Mouse (Mus musculus) adrenal gland, adult 2 months (tissue): ENCODE results near the gene Frmd4a. TPM values are rescaled to one million over a fixed set of nuclear protein-coding genes. Genes with fewer than 3 reads are reported as not detected.
"Not testable (repeated sequence)": the region's sequence is repeated elsewhere in the genome, so short reads cannot be mapped to it uniquely, and the experiment has no call there.

Source experiments
- DNase-seq: peaks from one replicate; pipeline ENCODE4 v3.0.0; 2021
- polyA plus RNA-seq: library from polyadenylated mRNA; depleted of rRNA; stranded (reverse); fragments of >200 nt; gene quantifications from 2 replicates; pipeline ENCODE4 v1.2.3, GENCODE M21; 2012
- total RNA-seq, 2 experiments: library from RNA; stranded (reverse); gene quantifications; 2 replicates each; pipeline ENCODE4 v1.2.3; 2021

Frmd4a gene
- total and polyA plus RNA-seq, 3 experiments = 9.8 to 15.8 (median 11.4) TPM

DNA sequence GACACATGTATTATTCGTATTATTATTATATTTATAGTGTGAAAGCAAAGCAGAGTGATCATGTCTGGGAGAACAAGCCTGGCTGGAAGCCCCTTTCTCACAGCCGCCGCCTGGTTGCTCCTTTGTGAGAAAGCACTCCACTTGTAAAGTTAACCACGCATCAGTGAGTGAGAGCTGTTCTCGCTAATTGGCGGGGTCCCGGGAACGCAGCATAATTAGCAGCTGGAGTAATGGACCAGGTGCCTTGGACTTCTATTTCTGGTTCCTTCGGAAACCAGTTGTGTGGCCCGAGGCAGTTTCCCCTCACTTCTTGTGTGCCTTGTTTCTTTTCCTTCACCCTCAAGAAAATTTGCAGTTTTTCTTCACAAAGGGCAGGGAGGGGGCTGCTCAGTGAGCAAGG, 538.7 kb downstream of the Frmd4a start:
- no peak for DNase-seq

DNA sequence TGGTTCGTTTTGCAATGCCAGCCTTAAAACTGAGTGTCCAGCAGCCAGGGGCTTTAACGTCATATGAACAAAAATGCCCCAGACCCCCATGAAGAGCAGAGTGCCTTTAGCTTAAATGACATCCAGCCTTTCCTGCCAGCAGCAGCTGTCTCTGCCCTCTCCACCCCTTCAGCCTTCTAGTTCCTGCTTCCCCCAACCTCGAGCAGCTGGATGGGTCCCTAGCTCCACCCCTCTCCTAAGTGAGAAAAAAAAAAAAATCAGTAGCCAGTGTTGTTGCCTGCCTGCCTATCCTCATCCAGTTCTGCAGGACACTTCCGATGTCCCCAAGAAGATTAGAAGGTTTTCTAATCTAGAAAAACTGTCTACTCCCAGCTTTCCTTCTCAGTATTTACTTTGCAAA, 539.5 kb downstream of the Frmd4a start:
- DNase-seq = no peak

DNA sequence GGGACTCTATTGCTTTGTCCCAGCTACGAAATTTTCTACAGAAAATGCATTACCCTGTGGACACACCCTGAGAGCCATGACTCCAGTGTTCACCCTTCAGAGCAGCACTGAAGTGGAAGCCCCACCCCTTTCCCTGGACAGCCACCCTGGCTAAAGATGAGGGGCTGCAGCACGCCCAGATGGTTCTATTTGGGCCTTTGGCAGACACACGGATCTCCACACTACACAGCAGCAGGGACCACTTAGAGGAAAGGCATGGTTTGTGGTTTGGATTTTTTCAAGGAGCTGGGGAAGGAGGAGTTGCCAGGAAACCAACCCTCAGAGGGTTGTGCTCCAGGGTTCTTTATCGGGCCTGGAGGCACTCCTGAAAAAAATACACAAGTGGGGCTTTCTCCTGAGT, 539.9 kb downstream of the Frmd4a start:
- no peak for DNase-seq

DNA sequence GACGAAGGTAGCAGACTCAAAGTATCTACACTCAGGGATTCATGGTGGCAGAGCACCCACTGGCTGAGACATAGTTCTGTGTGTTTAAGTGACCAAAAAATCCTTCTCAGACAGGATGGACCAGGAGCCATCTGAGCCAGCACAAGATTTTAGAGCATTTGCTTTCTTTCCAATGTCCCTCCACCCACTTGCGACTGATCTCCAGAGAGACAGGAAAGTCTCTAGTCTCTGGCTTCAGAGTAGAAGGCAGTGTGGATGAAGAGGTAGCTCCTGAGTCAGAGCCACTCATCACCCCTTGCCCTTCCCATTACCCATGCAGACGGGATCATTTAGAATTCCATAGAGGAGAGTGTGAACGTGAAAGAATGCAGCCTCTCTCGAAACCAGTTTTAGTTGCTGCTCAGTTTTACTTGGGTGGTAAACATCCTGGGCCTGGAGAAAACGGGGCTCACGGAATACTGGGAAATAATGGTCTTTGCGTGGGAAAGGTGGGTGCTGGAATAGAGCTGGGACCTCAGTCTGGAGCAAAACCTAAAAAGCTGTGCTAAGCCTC, 541.2 kb downstream of the Frmd4a start:
- DNase-seq = peak; percentile 33

DNA sequence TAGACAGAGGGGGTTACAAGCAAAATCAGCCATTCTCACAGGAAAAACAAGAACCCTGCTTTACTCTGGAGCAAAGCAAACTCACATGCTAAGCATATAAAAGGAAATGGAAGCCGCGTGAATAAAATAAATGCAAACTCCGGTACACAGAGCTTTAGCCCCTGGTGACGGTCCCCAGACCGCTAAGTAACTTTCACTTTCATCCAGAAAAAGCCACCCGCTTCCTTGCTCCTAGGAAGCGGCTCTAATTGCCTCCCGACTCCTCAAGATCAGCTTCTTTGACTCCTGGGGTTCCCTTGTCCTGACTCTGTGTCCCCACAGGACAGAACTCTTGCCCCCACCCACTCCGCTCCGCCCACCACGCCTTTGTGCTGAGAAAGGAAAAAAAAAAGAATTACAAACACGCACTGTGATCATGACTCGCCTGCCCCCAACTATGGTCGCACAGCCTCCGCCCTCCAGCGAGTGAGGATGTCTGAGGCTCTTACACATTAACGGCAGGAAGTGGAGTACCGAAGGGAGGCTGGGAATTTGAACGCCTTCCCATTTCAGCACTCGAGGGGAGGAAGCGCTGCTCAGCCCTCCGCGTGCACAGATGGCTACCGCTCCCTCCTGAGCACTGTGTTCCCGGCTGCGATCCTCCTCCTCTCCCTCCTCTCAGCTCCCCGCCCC, 541.8 kb downstream of the Frmd4a start:
- peak; percentile 86 for DNase-seq

DNA sequence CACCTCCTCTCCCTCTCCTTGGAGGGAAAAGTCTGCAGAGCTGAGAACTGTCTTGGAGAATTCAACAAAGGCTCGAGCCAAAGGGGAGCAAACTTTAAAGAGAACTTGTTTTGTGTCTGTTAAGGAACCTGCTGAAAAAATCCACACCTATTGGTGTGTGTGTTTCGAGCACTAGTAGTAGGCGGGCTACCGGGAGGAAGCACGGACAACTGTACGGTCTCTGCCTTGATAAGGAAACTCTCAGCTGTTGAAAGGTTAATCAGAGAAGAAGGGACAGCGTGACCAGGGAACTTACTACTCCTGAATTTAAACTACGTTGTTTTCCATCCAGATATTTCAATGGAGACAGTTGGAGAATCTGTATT, 542.3 kb downstream of the Frmd4a start:
- DNase-seq = no peak

DNA sequence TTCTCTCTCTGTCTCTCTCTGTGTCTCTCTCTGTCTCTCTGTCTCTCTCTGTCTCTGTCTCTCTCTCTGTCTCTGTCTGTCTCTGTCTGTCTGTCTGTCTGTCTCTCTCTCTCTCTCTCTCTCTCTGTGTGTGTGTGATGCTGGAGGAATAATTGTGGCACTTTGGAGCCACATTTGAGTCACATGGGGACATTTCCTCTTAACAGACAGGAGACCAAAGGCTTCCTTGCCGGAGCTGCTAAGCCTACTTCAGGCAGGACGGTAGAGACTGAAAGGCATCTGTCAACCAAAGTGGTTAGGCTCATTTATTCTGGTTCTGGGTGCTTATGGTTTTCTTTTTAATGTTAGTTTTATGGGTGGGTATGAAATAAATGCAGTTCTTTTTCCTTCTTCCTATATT, 543.0 kb downstream of the Frmd4a start:
- DNase-seq = not testable (repeated sequence)

DNA sequence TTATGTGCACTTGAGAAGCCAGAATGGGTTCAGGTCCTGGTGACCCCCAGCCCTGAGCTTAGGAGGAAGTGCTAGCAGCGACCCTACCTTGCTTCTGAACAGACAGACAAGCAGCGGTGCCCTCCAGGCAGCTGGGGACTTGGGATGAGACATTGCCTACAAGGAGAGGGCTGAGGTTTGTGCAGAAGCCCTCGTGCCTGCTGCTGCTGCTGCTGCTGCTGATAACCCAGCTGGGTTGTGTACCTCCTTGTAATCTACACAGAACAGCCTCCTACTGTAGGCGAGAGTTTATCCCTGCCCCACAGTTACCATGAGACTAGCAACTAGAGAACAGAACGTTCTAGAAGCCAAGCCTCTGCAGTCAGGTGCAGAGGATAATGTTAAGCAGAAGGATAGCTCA, 543.7 kb downstream of the Frmd4a start:
- DNase-seq = no peak

DNA sequence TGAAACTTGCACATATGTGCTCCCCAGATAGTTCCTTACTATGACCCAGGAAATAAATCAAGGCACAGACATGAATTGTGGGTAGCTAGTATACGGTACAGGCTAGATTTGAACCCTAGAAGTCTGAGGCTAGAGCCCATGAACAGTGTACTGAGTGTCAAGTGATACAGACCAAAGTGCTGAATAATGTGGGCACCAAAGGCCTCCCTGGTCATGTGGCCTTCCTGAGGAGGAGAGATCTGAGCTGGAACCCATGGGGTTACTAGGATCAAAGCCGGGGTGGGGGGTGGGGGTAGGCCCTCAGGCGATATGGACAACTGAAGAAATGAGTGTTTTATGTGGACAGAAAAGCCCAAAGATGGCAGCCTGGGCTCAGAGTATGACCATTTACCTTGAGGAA, 544.9 kb downstream of the Frmd4a start:
- no peak for DNase-seq

DNA sequence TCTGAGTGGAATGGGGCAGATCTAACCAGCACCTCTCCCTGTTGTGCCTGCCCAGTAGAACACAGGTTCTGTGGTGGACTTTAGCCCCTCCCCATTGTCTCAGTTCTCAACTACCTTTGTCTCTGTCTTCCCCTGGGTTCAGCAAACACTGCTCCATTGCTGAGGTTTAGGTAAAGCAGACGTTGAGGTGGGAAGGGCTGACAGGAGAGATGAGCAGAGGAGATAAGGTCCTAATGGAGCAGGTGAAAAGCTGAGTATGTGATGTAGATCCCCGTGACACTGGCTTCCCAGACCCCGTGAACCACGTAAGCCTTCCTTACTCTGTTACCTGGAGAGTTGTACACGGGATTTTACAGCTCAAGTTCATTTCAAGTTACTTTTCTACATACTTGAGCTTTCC, 545.3 kb downstream of the Frmd4a start:
- no peak for DNase-seq

DNA sequence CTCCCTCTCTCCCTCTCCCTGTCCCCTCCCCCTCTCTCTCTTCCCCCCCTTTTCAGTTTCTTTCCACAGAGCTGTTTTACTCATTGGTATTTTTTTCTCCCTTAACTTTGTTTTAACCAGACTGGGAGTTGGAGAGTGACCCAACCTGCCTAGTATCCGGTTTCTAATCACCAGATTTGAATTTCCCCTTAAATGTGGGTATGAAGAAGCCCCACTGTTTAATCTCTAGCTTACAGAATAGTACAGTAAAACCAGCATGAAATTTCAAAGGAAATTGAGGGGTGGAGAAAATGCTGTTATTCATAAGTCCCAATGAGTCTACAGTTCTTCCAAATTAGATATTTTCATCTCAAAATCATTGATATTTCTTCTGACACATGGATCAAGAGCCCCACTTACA, 545.8 kb downstream of the Frmd4a start:
- no peak for DNase-seq

DNA sequence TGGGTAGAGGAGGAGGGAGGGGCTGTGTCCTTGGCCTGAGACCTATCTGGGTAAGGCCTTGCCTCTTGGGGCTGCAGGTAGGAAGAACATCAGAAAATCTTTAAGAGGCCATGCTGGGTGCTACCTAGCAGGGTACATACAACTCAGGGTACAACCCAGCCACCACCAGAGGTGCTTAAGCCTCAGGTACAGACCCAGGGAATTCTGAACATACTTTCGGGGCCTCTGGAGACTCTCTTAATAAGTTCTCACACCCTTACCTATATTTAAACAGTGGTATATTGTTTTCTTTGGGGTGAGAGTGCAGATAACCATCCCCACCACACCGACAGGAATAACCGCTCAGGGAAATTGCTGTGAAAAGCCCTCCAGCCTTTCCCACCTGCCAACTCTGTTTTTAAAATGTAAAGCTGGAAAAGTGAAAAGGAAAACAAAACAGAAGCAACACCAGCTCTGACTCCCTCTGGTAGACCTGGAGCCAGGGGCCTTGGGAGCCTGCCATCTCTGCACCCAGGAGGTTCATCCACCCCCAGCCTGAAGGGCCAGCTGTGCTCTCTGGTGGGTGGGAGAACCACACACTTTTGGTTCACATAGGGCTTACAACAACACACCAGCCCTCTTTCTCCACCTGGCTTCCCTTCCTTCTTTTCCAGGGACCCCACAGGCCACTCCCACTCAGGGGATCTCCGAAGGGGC, 548.9 kb downstream of the Frmd4a start:
- no peak for DNase-seq

DNA sequence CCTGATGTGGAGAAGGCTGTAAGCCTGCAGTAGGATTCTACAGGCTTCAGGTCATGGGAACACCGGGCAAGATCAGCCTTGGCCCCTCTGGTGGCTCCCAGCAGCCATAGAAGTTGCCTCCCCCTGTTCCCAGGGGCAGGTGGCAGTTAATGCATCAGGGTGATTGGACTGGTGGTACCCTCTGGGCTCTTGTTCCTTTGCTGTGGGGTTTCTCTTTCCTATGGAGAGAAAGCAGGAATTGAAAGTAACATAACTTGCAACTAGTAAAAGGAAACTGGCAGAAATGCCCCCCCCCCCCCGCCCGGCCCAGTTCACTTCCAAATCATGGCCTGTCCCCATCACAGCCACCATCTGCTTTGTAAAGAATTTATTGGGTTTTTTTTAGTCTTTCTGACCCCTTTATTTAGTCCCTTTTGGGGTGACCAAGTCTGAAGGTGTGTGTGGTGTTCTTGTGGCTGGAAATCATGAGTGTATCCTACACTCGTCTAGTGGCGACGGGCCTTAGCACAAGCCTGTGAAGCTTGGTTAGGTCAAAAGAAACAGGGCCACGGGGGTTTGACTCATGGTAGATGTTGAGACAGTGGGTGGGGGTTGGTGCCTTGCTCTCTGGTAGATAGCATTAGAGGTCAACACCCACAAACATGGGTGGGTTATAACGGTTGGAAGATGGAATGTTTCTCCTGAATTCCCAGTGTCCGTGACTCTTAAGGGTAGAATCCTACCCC, 549.6 kb downstream of the Frmd4a start:
- no peak for DNase-seq

DNA sequence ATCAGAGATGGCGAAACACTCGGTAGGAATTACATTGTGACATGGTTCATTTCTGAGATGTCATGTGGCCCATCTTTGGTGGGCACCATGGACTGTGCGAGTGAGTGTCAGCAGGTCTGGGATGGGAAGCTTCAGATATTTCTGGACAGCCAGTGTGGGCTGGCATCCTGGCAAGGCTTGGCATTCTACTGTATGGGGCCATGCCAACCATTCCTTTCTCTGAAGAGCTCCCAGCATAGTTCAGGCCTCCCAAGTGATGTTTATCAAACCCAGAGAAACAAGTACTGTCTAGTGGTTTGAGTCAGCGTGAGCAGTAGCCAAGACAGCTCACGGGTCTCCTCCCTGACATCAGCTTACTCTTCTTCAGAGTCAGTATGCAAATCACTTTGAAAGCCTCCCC, 551.5 kb downstream of the Frmd4a start:
- no peak for DNase-seq

DNA sequence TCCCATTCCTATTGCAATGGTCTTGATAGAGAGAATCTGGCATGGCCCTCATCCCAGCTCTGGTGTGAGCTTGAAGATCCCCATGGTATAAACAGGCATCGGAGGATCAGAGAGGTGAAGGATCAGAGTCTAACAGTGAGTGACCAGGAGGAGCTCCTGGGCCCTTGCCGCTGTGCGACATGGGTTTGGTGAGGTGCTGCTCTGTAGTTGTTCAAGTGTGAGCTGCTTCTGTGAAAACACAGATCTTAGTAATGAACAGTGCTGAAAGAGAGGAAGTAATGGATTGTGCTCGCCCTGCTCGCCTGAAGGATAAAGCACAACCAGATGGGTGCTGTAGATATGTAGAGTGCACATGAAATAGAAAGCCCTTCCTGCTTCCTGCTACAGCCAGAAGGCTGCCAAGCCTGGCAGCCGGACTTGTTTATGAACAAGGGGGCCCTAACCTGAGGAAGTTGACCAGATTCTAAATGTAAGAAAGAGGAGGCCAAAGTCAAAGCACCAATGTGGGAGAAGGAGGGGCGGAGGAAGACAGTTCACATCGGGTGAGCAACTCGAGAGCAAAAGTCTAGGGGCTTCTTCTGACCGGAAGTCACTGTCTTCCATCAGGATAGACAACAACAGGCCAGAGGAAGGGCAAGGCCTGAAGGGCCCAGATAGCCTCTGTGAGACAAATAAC, 552.8 kb downstream of the Frmd4a start:
- peak; percentile 60 for DNase-seq

DNA sequence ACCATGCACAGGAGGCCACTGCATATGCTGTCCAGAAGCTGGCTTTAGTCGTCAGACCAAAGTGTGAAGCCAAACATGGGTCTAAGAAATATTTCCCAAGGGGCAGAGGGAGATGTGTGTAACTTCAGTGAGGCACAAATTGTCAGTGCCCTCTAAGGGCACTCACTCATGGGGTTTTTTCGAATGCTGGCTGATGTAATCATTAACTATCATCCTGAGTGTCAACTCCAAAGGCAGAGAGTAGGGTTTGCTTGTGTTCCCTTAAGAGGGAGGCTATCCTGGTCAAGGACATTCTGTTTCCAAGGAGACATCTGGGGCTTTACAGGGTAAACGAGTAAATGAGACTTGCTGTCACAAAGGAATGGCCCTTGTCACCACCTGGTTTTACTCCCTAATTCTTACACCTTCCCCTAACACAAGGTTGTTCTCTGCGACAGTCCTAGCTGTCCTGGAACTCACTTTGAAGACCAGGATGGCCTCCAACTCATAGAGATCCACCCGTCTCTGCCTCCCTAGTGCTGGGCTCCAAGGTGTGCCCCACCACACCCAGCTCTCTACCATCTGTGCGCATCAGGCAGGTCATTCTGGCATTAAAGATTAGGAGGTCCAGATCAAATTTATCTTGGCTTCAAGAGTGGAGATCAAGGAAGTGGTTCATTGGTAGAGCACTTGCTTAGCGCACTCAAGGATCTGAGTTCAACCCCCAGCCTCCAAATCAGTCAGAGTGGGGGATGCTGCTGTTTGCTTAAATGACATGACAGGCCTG, 555.2 kb downstream of the Frmd4a start:
- DNase-seq = no peak

DNA sequence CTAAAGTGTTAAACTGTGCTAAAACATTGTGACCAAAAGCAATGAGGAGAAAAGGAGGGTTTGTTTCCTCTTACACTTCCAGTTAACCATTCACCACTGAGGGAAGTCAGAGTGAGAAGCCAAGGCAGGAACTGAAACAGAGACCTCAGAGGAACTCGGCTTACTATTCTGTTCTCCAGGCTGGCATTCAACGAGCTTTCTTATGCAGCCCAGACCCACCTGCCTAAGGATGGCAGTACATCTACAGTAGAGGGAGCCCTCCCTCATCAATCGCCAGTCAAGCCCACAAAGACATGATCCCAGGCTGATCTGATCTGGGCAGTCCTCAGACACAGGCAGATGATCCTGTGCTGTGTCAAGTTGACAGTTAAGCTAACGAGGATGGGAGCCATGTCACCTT, 555.9 kb downstream of the Frmd4a start:
- no peak for DNase-seq

DNA sequence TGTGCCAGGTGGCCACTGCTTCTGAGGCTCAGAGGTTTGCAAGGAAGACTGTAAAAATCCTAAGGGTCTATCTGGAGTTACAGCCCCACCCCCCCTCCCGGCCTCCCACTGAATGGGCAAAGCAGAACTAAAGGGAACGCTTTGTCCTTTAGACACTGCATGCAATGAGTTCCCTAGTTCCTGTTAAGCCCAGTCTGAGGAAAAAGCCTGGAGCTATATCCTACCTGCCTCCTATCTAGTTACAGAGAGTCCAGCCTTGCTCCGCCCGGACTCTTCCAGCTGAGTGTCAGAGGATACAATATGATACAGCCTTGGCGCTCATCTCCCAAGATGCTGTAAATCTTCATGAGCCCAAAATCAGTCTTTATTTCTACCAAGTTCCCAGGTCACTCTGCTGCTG, 556.7 kb downstream of the Frmd4a start:
- no peak for DNase-seq

DNA sequence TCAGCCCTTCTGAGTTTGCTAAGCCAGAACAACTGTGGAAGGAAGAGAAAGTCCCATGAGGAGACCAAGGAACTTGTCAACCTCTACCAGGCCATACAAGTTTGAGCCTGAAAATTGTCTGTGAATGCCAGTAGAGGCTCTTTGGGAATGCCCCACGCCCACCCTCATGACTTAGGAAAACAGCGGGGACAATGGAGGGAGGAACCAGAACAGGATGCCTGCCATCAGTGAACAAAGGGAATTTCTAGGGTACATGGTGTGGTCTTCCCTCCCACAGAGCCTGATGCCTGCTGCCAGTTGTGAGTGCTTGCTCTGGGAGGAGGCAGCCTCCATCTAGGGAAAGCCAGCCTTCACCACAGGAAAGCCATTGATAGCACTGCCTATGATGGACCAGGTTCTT, 557.6 kb downstream of the Frmd4a start:
- DNase-seq = no peak

DNA sequence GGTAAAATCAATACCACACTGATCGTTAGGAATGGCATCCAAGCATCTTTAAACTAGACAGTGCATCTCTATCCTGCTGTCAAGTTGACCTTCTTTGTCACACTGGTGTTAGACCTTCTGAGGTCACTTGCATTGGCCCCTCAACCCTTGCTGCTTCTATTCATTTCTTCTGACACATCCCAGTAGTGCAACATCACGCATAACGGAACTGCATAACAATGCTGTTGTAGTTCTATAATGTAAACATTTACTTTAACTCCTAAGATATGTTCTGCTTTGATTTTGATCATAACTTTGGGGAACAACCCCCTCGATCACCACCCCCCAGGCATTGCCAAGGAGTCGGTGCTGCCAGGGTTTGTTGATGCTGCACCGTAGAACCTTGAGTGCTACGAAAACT, 558.5 kb downstream of the Frmd4a start:
- DNase-seq = no peak

DNA sequence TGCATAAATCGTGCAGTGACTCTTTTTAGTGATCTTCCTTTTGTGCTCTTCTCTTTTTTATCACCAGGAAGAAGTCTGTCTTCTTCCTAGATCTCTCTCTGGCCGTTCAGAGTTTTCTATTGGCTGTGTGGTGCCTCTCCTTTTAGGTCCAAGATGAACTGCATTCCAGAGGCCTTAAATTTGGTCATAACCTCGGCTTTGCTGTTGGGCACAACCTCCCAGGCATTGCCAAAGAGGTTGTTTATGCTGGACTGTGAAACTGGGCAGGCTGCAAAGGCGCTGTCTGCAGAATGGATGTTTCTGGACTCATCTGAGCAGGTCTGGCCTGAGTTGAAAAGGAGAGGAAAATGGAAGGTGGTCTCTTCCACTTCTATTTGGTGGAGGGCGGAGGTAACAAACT, 560.8 kb downstream of the Frmd4a start:
- DNase-seq = no peak
